Mouse (Mus musculus) heart, embryonic 14.5 days (tissue): ENCODE measurements around the gene Tbc1d25. TPM values are rescaled to one million over a fixed set of nuclear protein-coding genes. Genes with fewer than 3 reads are reported as not detected.

Experiments used
- ATAC-seq: fragments of 200-750 bp; cut with Nextera tagmentation; 2 replicates; pipeline ENCODE4 v1.8.0; 2017; ENCODE audit warnings: low read depth, moderate TSS enrichment; ENCODE audit not compliant: insufficient number of reproducible peaks, insufficient read depth, low FRiP score
- H3K27ac ChIP-seq, 2 experiments: fragments of 200-500 bp in 1 of 2; fragments of 300-500 bp in 1 of 2; sonication (generic) in 1 of 2; replicated peaks in 1 of 2; 2 replicates each; pipeline ENCODE4 v1.5.1; 2012 to 2014; ENCODE audit warnings: low read depth in 2 of 2, low read length in 2 of 2, control low read depth in 1 of 2, mild to moderate bottlenecking in 1 of 2, mixed read lengths in 1 of 2; ENCODE audit not compliant: control insufficient read depth in 1 of 2, insufficient read depth in 1 of 2
- H3K27me3 ChIP-seq: fragments of 300-500 bp; sonication (generic); 2 replicates; pipeline ENCODE4 v1.6.1; 2014; ENCODE audit warnings: mild to moderate bottlenecking, low read length, control low read depth; ENCODE audit not compliant: control insufficient read depth, insufficient read depth
- H3K36me3 ChIP-seq: fragments of 300-500 bp; sonication (generic); 2 replicates; pipeline ENCODE4 v1.6.1; 2014; ENCODE audit warnings: mild to moderate bottlenecking, control low read depth, low read length, mixed read lengths; ENCODE audit not compliant: control insufficient read depth, insufficient read depth
- H3K4me1 ChIP-seq, 2 experiments: fragments of 200-500 bp in 1 of 2; fragments of 300-500 bp in 1 of 2; sonication (generic) in 1 of 2; 2 replicates each; pipeline ENCODE4 v1.6.1; 2012 to 2014; ENCODE audit warnings: low read length in 2 of 2, control low read depth in 1 of 2, mixed read lengths in 1 of 2; ENCODE audit not compliant: control insufficient read depth in 2 of 2, insufficient read depth in 2 of 2
- H3K4me2 ChIP-seq: fragments of 300-500 bp; sonication (generic); 2 replicates; pipeline ENCODE4 v1.6.1; 2014; ENCODE audit warnings: mild to moderate bottlenecking, low read length
- H3K4me3 ChIP-seq, 2 experiments: fragments of 200-500 bp in 1 of 2; fragments of 300-500 bp in 1 of 2; sonication (generic) in 1 of 2; 2 replicates each; pipeline ENCODE4 v1.5.1; 2012 to 2014; ENCODE audit warnings: low read length in 2 of 2, mild to moderate bottlenecking in 2 of 2, control low read depth in 1 of 2, low read depth in 1 of 2, moderate library complexity in 1 of 2; ENCODE audit not compliant: control insufficient read depth in 1 of 2, insufficient read depth in 1 of 2
- H3K9ac ChIP-seq: fragments of 300-500 bp; sonication (generic); 2 replicates; pipeline ENCODE4 v1.6.1; 2014; ENCODE audit warnings: mild to moderate bottlenecking, low read length
- H3K9me3 ChIP-seq: fragments of 300-500 bp; sonication (generic); 2 replicates; pipeline ENCODE4 v1.6.1; 2016; ENCODE audit warnings: low read length, control low read depth; ENCODE audit not compliant: control insufficient read depth
- WGBS: fragments of 180-500 bp; shearing (Covaris S2); extraction: QIAGEN DNeasy Blood & Tissue Kit; methylation state at CpG from one replicate; pipeline ENCODE4 v1.1.7; 2014; 5-methylcytosine and 5-hydroxymethylcytosine counted together
- polyA plus RNA-seq: library from polyadenylated mRNA; unstranded; fragments of >200 nt; fragmentation: Nextera tagmentation; extraction: Ambion mirVana; gene quantifications from 2 replicates; pipeline ENCODE4 v1.2.1, GENCODE M21; 2014

The Tbc1d25 gene
- polyA plus RNA-seq, 1 experiment from 2014 or later, result 12.0 TPM

- no peak for ATAC-seq
- H3K9ac ChIP-seq, result no peak overlapping the region
- H3K27me3 ChIP-seq, result no peaks in the 10 kb centered on the region
- H3K9me3 ChIP-seq, result no peaks in the 10 kb centered on the region
- no peak overlapping the region for H3K4me3 ChIP-seq
- 81% methylated on average over 10 of the region's 10 CpGs for WGBS
- no peak overlapping the region for H3K27ac ChIP-seq
- no peaks in the 10 kb centered on the region for H3K36me3 ChIP-seq
- H3K4me1 ChIP-seq, result no peaks in the 10 kb centered on the region
- H3K4me2 ChIP-seq, result no peak overlapping the region
Measured at GRCm38 (mm10) chrX:8204076-8204475, 28.1 kb upstream of the Tbc1d25 start.

- 80% methylated on average over 14 of the region's 14 CpGs for whole genome bisulfite sequencing
- no peak for ATAC-seq
- no peaks in the 10 kb centered on the region for H3K36me3 ChIP-seq
- H3K27me3 ChIP-seq, result no peaks in the 10 kb centered on the region
- no peaks in the 10 kb centered on the region for H3K4me1 ChIP-seq
- H3K27ac ChIP-seq, result no peak overlapping the region
- H3K9ac ChIP-seq, result no peak overlapping the region
- H3K4me3 ChIP-seq, result no peak overlapping the region
- H3K9me3 ChIP-seq, result no peaks in the 10 kb centered on the region
- H3K4me2 ChIP-seq, result no peak overlapping the region
Measured at GRCm38 (mm10) chrX:8203105-8203504, 27.1 kb upstream of the Tbc1d25 start.

GRCm38 (mm10) chrX:8193419-8193723 lies 17.4 kb upstream of the Tbc1d25 start, which contains the start of gene Ebp:
Ebp (minus strand) TSS chrX:8193512.
- ATAC-seq, result peak; percentile 44; the same call in 1 of the 2 replicates
- H3K27ac ChIP-seq, result peak within 1 kb of the TSS; percentile 47 to 57; a peak in 3 of 4 replicates
- peak within 1 kb of the TSS; percentile 71 for H3K4me2 ChIP-seq
- no peaks in the 10 kb centered on the region for H3K27me3 ChIP-seq
- 18% methylated on average over 10 of the region's 10 CpGs for WGBS
- H3K4me3 ChIP-seq, result peak within 1 kb of the TSS; percentile 57
- H3K9ac ChIP-seq, result peak within 1 kb of the TSS; percentile 72
- H3K4me1 ChIP-seq, result no peaks in the 10 kb centered on the region; a peak in 1 of 4 replicates
- H3K9me3 ChIP-seq, result no peaks in the 10 kb centered on the region
- H3K36me3 ChIP-seq, result no peaks in the 10 kb centered on the region

GRCm38 (mm10) chrX:8192640-8193418 lies 16.8 kb upstream of the Tbc1d25 start:
- H3K27me3 ChIP-seq, result no peaks in the 10 kb centered on the region
- H3K36me3 ChIP-seq, result no peaks in the 10 kb centered on the region
- peak overlapping the region; percentile 47 to 57; a peak in 3 of 4 replicates for H3K27ac ChIP-seq
- peak overlapping the region; percentile 57 for H3K4me3 ChIP-seq
- H3K9ac ChIP-seq, result peak overlapping the region; percentile 72
- H3K4me1 ChIP-seq, result no peaks in the 10 kb centered on the region; a peak in 1 of 4 replicates
- no peaks in the 10 kb centered on the region for H3K9me3 ChIP-seq
- peak overlapping the region; percentile 71 for H3K4me2 ChIP-seq
- 13% methylated on average over 38 of the region's 38 CpGs for WGBS
- peak; percentile 95 for ATAC-seq

- H3K27me3 ChIP-seq, result no peaks in the 10 kb centered on the region
- no peaks in the 10 kb centered on the region; a peak in 1 of 4 replicates for H3K4me1 ChIP-seq
- no peaks in the 10 kb centered on the region for H3K36me3 ChIP-seq
- H3K9me3 ChIP-seq, result no peaks in the 10 kb centered on the region
- peak overlapping the region; percentile 72 for H3K9ac ChIP-seq
- WGBS, result 16% methylated on average over 13 of the region's 13 CpGs
- H3K4me2 ChIP-seq, result peak overlapping the region; percentile 71
- no peak; the same call in 1 of the 2 replicates for ATAC-seq
- H3K4me3 ChIP-seq, result peak overlapping the region; percentile 57
- no peak overlapping the region for H3K27ac ChIP-seq
Measured at GRCm38 (mm10) chrX:8192126-8192639, 16.2 kb upstream of the Tbc1d25 start.

GRCm38 (mm10) chrX:8182871-8183540 lies 7.0 kb upstream of the Tbc1d25 start:
- Histone ChIP-seq H3K36me3 (peaks cover 9% of the 10 kb centered on the region; the same call in 1 of the 2 replicates), H3K4me1 (no peaks in the 10 kb centered on the region), H3K4me3 (no peak overlapping the region), H3K27me3 (no peaks in the 10 kb centered on the region), H3K9me3 (no peaks in the 10 kb centered on the region), H3K27ac (no peak overlapping the region), H3K4me2 (no peak overlapping the region), H3K9ac (no peak overlapping the region)
- WGBS, result 8% methylated on average over 7 of the region's 7 CpGs
- no peak for ATAC-seq

- H3K4me1 ChIP-seq, result no peaks in the 10 kb centered on the region
- 74% methylated on average over 5 of the region's 5 CpGs for WGBS
- no peaks in the 10 kb centered on the region for H3K27me3 ChIP-seq
- H3K36me3 ChIP-seq, result no peaks in the 10 kb centered on the region
- H3K9me3 ChIP-seq, result no peaks in the 10 kb centered on the region
- H3K4me2 ChIP-seq, result no peak overlapping the region
- no peak overlapping the region for H3K27ac ChIP-seq
- H3K9ac ChIP-seq, result no peak overlapping the region
- no peak for ATAC-seq
- H3K4me3 ChIP-seq, result no peak overlapping the region
Measured at GRCm38 (mm10) chrX:8179646-8180045, 3.7 kb upstream of the Tbc1d25 start.
